ENCODE assay signal across 30 mouse cellular contexts in genomic region chr17:80493891-80494290, GRCm38 (mm10).
"Had no signal": no experiment of that assay in that cellular context is flagged by ENCODE, and none has a peak within 500 bp of the region (broad histone marks: within the 10 kb centered on the region; RNA-seq: fewer than 3 reads in every experiment).

No protein-coding gene starts in this region.

- H3K4me1 ChIP-seq: heart, embryonic 10.5 days; hindbrain, embryonic 12.5 days; hindbrain, embryonic 13.5 days; hindbrain, embryonic 15.5 days; intestine, embryonic 15.5 days had no signal

- H3K27me3 ChIP-seq: heart, embryonic 12.5 days; heart, embryonic 13.5 days; heart, embryonic 15.5 days; hindbrain, embryonic 13.5 days; hindbrain, embryonic 15.5 days; intestine, embryonic 15.5 days; kidney, embryonic 15.5 days had no signal

- H3K27ac ChIP-seq: heart, embryonic 10.5 days; heart, embryonic 13.5 days; heart, embryonic 15.5 days; hindbrain, embryonic 10.5 days; hindbrain, embryonic 12.5 days; hindbrain, embryonic 13.5 days; hindbrain, embryonic 14.5 days; hindbrain, embryonic 15.5 days; hindbrain, postnatal 0 days; intestine, embryonic 15.5 days; kidney, embryonic 15.5 days; kidney, postnatal 0 days; layer of hippocampus, adult 2 months had no signal

- H3K9ac ChIP-seq: heart, embryonic 12.5 days; heart, embryonic 13.5 days; heart, embryonic 15.5 days; hindbrain, embryonic 12.5 days; hindbrain, embryonic 13.5 days; hindbrain, embryonic 14.5 days; hindbrain, embryonic 15.5 days; intestine, embryonic 15.5 days; kidney, embryonic 15.5 days had no signal

- DNase-seq: heart, postnatal 10 days; heart, postnatal 14 days; heart, postnatal 36 days; heart, postnatal 4 days; kidney, adult 11 months; kidney, adult 18-20 months; kidney, adult 2 months; kidney, adult 8-10 months; kidney, adult 9 months; kidney, postnatal 10 days; kidney, postnatal 14 days; kidney, postnatal 25 days; kidney, postnatal 36 days; kidney, postnatal 4 days; layer of hippocampus, adult 9-11 months; layer of hippocampus, postnatal 36 days had no signal

- H3K36me3 ChIP-seq: heart, embryonic 10.5 days; heart, embryonic 12.5 days; heart, embryonic 13.5 days; heart, embryonic 15.5 days; hindbrain, embryonic 10.5 days; hindbrain, embryonic 12.5 days; hindbrain, embryonic 13.5 days; hindbrain, embryonic 15.5 days; intestine, embryonic 15.5 days; kidney, embryonic 15.5 days had no signal

- H3K4me3 ChIP-seq: heart, embryonic 10.5 days; heart, embryonic 12.5 days; heart, embryonic 13.5 days; heart, embryonic 15.5 days; hindbrain, embryonic 10.5 days; hindbrain, embryonic 12.5 days; hindbrain, embryonic 13.5 days; hindbrain, embryonic 15.5 days; intestine, embryonic 15.5 days; kidney, embryonic 15.5 days; layer of hippocampus, adult 2 months had no signal
